Mouse (Mus musculus) stomach, embryonic 14.5 days (tissue): Measurements from ENCODE around the gene Bpifa6. TPM values are rescaled to one million over a fixed set of nuclear protein-coding genes. Genes with fewer than 3 reads are reported as not detected.
"Not testable (repeated sequence)": the region's sequence is repeated elsewhere in the genome, so short reads cannot be mapped to it uniquely, and the experiment has no call there.

ENCODE experiments used
- ATAC-seq: fragments of 200-750 bp; cut with Nextera tagmentation; 2 replicates; pipeline ENCODE4 v1.8.0; 2017; ENCODE audit warnings: low read depth, moderate TSS enrichment; ENCODE audit not compliant: insufficient number of reproducible peaks, insufficient read depth, low FRiP score
- H3K27ac ChIP-seq: fragments of 300-500 bp; sonication (generic); 2 replicates; pipeline ENCODE4 v1.5.1; 2014; ENCODE audit warnings: mild to moderate bottlenecking, low read length, moderate library complexity, mixed read lengths
- H3K27me3 ChIP-seq: fragments of 300-500 bp; sonication (generic); 2 replicates; pipeline ENCODE4 v1.6.1; 2014; ENCODE audit warnings: low read length, control low read depth, mixed read lengths; ENCODE audit not compliant: control insufficient read depth, insufficient read depth
- H3K36me3 ChIP-seq: fragments of 300-500 bp; sonication (generic); 2 replicates; pipeline ENCODE4 v1.6.1; 2014; ENCODE audit warnings: mild to moderate bottlenecking, control low read depth, low read length, moderate library complexity, mixed read lengths; ENCODE audit not compliant: control insufficient read depth, insufficient read depth
- H3K4me1 ChIP-seq: fragments of 300-500 bp; sonication (generic); 2 replicates; pipeline ENCODE4 v1.6.1; 2014; ENCODE audit warnings: low read length, control low read depth, mixed read lengths; ENCODE audit not compliant: control insufficient read depth, insufficient read depth
- H3K4me2 ChIP-seq: fragments of 300-500 bp; sonication (generic); replicated peaks from 2 replicates; pipeline ENCODE4 v1.6.1; 2014; ENCODE audit warnings: low read depth, low read length, control low read depth
- H3K4me3 ChIP-seq: fragments of 300-500 bp; sonication (generic); 2 replicates; pipeline ENCODE4 v1.5.1; 2014; ENCODE audit warnings: low read depth, low read length, control low read depth
- H3K9ac ChIP-seq: fragments of 300-500 bp; sonication (generic); replicated peaks from 2 replicates; pipeline ENCODE4 v1.6.1; 2014; ENCODE audit warnings: low read depth, mild to moderate bottlenecking, control low read depth, low read length, moderate library complexity, mixed read lengths
- H3K9me3 ChIP-seq: fragments of 300-500 bp; sonication (generic); 2 replicates; pipeline ENCODE4 v1.6.1; 2016; ENCODE audit warnings: low read depth, low read length, control low read depth; ENCODE audit not compliant: control insufficient read depth
- WGBS: fragments of 180-500 bp; shearing (Covaris S2); extraction: QIAGEN DNeasy Blood & Tissue Kit; methylation state at CpG from one replicate; pipeline ENCODE4 v1.1.7; 2014; 5-methylcytosine and 5-hydroxymethylcytosine counted together
- polyA plus RNA-seq: library from polyadenylated mRNA; unstranded; fragments of >200 nt; fragmentation: Nextera tagmentation; extraction: Ambion mirVana; gene quantifications from 2 replicates; pipeline ENCODE4 v1.2.1, GENCODE M21; 2014

Bpifa6 gene
- polyA plus RNA-seq, 1 experiment from 2014 or later = not detected

- Histone ChIP-seq H3K9me3 (no peaks in the 10 kb centered on the region), H3K27ac (no peak overlapping the region), H3K9ac (no peak overlapping the region), H3K4me2 (no peak overlapping the region), H3K36me3 (no peaks in the 10 kb centered on the region), H3K4me3 (no peak overlapping the region), H3K4me1 (no peaks in the 10 kb centered on the region), H3K27me3 (no peaks in the 10 kb centered on the region)
- 88% methylated on average over 4 of the region's 4 CpGs for WGBS
- ATAC-seq = no peak
These were observed 31.0 kb downstream of the Bpifa6 start for GRCm38 (mm10) chr2:154005734-154006133.

DNA sequence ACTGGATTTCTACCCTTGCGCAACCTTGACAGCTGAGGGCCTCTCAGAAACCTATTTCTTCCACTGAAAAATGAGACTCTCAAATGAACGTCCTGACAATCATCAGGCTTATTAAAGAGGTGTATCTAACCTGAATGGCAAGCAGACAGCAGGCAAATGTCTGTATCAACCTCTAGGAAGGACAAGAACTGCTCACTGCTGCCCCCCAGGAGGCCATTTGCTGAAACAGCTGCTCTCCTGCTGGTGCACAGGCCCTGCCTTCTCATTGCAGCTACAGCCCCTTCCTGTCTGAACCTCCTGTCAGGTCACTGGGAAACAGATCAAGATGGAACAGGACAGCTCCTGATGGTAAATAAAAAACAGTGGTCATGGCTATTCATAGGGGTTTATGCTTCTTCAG is 31.6 kb downstream of the Bpifa6 start:
- H3K4me2 ChIP-seq = no peak overlapping the region
- no peak overlapping the region for H3K27ac ChIP-seq
- WGBS = 80% methylated on average over 2 of the region's 2 CpGs
- H3K4me3 ChIP-seq = no peak overlapping the region
- no peak overlapping the region for H3K9ac ChIP-seq
- no peaks in the 10 kb centered on the region for H3K27me3 ChIP-seq
- ATAC-seq = no peak
- H3K9me3 ChIP-seq = no peaks in the 10 kb centered on the region
- no peaks in the 10 kb centered on the region for H3K4me1 ChIP-seq
- no peaks in the 10 kb centered on the region for H3K36me3 ChIP-seq

- 74% methylated on average over 1 of the region's 1 CpGs for WGBS
These were observed 32.6 kb downstream of the Bpifa6 start for GRCm38 (mm10) chr2:154007381-154007780.

DNA sequence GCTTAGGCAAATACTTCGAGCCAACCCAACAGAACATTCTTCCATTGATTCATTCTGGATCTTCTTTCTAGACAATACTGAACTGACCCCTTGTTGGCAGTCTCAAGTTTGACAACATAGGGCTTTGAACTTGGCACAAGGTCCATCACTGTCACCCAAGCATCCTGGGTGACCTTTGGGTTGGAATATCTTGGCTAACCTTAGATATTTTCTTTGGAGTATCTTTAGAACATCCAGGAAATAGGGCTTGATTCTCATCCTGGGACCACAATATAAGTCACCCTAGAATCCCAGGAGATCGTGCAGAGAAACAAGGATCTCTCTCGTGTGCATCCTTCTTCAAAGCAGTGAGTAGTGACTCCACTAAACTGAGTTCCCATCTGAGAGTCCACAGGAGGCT is 33.2 kb downstream of the Bpifa6 start, which contains the start of gene Bpifa2:
Gene Bpifa2 (plus strand): TSS at position 301 of the 400 bp plus-strand sequence.
- 82% methylated on average over 3 of the region's 3 CpGs for WGBS
- Histone ChIP-seq H3K4me2 (no peak within 1 kb of the TSS), H3K4me1 (no peaks in the 10 kb centered on the region), H3K27ac (no peak within 1 kb of the TSS), H3K36me3 (no peaks in the 10 kb centered on the region), H3K9me3 (no peaks in the 10 kb centered on the region), H3K27me3 (no peaks in the 10 kb centered on the region), H3K9ac (no peak within 1 kb of the TSS), H3K4me3 (no peak within 1 kb of the TSS)
- ATAC-seq = no peak

More at GRCm38 (mm10) chr2:154007381-154007780, 32.6 kb downstream of the Bpifa6 start:
- Histone ChIP-seq H3K27me3 (no peaks in the 10 kb centered on the region), H3K9ac (no peak overlapping the region), H3K9me3 (no peaks in the 10 kb centered on the region), H3K4me3 (no peak overlapping the region), H3K36me3 (no peaks in the 10 kb centered on the region), H3K27ac (no peak overlapping the region), H3K4me1 (no peaks in the 10 kb centered on the region), H3K4me2 (no peak overlapping the region)
- ATAC-seq = no peak

- H3K4me2 ChIP-seq = no peak overlapping the region
- H3K36me3 ChIP-seq = no peaks in the 10 kb centered on the region
- H3K27ac ChIP-seq = no peak overlapping the region
- no peak overlapping the region for H3K4me3 ChIP-seq
- no peaks in the 10 kb centered on the region for H3K9me3 ChIP-seq
- no peaks in the 10 kb centered on the region for H3K27me3 ChIP-seq
- 55% methylated on average over 1 of the region's 1 CpGs for WGBS
- H3K4me1 ChIP-seq = no peaks in the 10 kb centered on the region
- no peak overlapping the region for H3K9ac ChIP-seq
- no peak for ATAC-seq
These were observed 43.2 kb downstream of the Bpifa6 start for GRCm38 (mm10) chr2:154017990-154018389.

GRCm38 (mm10) chr2:154024676-154025075 is 49.9 kb downstream of the Bpifa6 start:
- not testable (repeated sequence) for H3K27me3 ChIP-seq, H3K4me3 ChIP-seq, H3K9ac ChIP-seq, ATAC-seq, H3K4me2 ChIP-seq, H3K4me1 ChIP-seq, H3K27ac ChIP-seq, H3K9me3 ChIP-seq, H3K36me3 ChIP-seq
- 81% methylated on average over 4 of the region's 4 CpGs for WGBS

DNA sequence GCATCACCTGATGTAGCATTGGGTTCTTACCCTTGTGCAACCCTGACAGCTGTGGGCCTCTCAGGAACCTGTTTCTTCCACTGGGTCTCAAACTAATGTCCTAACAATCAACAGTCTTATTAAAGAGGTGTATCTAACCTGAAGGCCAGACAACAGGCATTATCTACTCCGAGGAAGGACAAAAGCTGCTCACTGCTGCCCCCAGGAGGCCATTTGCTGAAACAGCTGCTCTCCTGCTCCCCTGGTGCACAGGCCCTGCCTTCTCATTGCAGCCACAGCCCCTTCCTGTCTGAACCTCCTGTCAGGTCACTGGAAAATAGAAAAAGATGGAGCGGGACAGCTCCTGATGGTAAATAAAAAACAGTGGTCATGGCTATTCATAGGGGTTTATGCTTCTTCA is 64.2 kb downstream of the Bpifa6 start:
- H3K27me3 ChIP-seq = no peaks in the 10 kb centered on the region
- no peaks in the 10 kb centered on the region for H3K36me3 ChIP-seq
- ATAC-seq = no peak
- H3K4me3 ChIP-seq = no peak overlapping the region
- no peak overlapping the region for H3K27ac ChIP-seq
- 53% methylated on average over 2 of the region's 2 CpGs for WGBS
- no peaks in the 10 kb centered on the region for H3K9me3 ChIP-seq
- no peak overlapping the region for H3K9ac ChIP-seq
- H3K4me1 ChIP-seq = no peaks in the 10 kb centered on the region
- no peak overlapping the region for H3K4me2 ChIP-seq

GRCm38 (mm10) chr2:154044743-154045142 is 70.0 kb downstream of the Bpifa6 start:
- H3K4me1 ChIP-seq = no peaks in the 10 kb centered on the region
- no peaks in the 10 kb centered on the region for H3K27me3 ChIP-seq
- H3K9me3 ChIP-seq = no peaks in the 10 kb centered on the region
- no peak overlapping the region for H3K27ac ChIP-seq
- WGBS = 77% methylated on average over 3 of the region's 3 CpGs
- H3K36me3 ChIP-seq = no peaks in the 10 kb centered on the region
- no peak overlapping the region for H3K9ac ChIP-seq
- no peak for ATAC-seq
- H3K4me2 ChIP-seq = no peak overlapping the region
- H3K4me3 ChIP-seq = no peak overlapping the region
